Comparison of ENCODE assay signal across 9 mouse cellular contexts in genomic region chr19:45748691-45749242, GRCm38 (mm10). TPM values are rescaled to one million over a fixed set of nuclear protein-coding genes. Genes with fewer than 3 reads are reported as not detected.
DNase-seq lines count a peak whose midpoint lies in the region; ATAC-seq and TF ChIP-seq lines count a peak whose summit lies in the region.
"Had no signal": no experiment of that assay in that cellular context is flagged by ENCODE, and none has a peak within 500 bp of the region (broad histone marks: within the 10 kb centered on the region; RNA-seq: fewer than 3 reads in every experiment).

No protein-coding gene starts in this region.

- H3K36me3 ChIP-seq in heart, embryonic 11.5 days (ENCODE audit: control insufficient read depth, insufficient read depth, low read length) = peaks cover 11% of the 10 kb centered on the region
- H3K36me3 ChIP-seq in liver, embryonic 14.5 days (replicated peaks; ENCODE audit: control insufficient read depth, insufficient read depth, low read depth) = peaks cover 17% of the 10 kb centered on the region

- TF ChIP-seq EP300 in liver, embryonic 14.5 days (IDR thresholded peaks at IDR 0.05; ENCODE audit: low read depth) = no peak

- peak; percentile 31 for DNase-seq in adrenal gland, postnatal 10 days
- no peak for DNase-seq in adrenal gland, adult 2 months
- peak; percentile 21 for DNase-seq in right cerebral cortex, postnatal 14 days
- no peak for DNase-seq in right cerebral cortex, adult 2 months (ENCODE audit: low spot score in 2 of 2)
- DNase-seq in liver, embryonic 14.5 days (ENCODE audit: low read depth in 3 of 3, low spot score in 3 of 3) = no peak
- peak; percentile 20 to 74 for DNase-seq in spleen, postnatal 4 days (ENCODE audit: low spot score in 2 of 2)
- no peak for DNase-seq in right cerebral cortex, postnatal 25 days

- peaks cover 23% of the 10 kb centered on the region for H3K27me3 ChIP-seq in heart, embryonic 11.5 days (ENCODE audit: control insufficient read depth, insufficient read depth, low read length)
- peaks cover 26% of the 10 kb centered on the region for H3K27me3 ChIP-seq in liver, embryonic 14.5 days (ENCODE audit: control insufficient read depth, insufficient read depth, low read length)

- H3K4me3 ChIP-seq in heart, embryonic 11.5 days (ENCODE audit: low read depth, low read length) = peak overlapping the region; percentile 84
- H3K4me3 ChIP-seq in liver, embryonic 14.5 days (ENCODE audit: insufficient read depth in 1 of 2, low read depth in 2 of 2, low read length in 2 of 2) = peak overlapping the region; percentile 73 to 95

- TF ChIP-seq CTCF in liver, embryonic 14.5 days (IDR thresholded peaks at IDR 0.05; ENCODE audit: low read depth) = no peak; the same call in 1 of the 2 replicates

- ATAC-seq in heart, embryonic 11.5 days (replicated peaks; ENCODE audit: insufficient number of reproducible peaks, low FRiP score, low TSS enrichment) = peak; percentile 46; the same call in 1 of the 2 replicates
- ATAC-seq in liver, embryonic 14.5 days (ENCODE audit: insufficient read depth) = peak; percentile 48

- WGBS in heart, embryonic 11.5 days (ENCODE audit: insufficient replicate concordance) = under 1% methylated on average over 32 of the region's 33 CpGs
- under 1% methylated on average over 33 of the region's 33 CpGs for WGBS in liver, embryonic 14.5 days (ENCODE audit: insufficient replicate concordance)

- H3K27ac ChIP-seq in heart, embryonic 11.5 days (ENCODE audit: low read depth, low read length) = 0 out of 2 replicates have a peak overlapping the region, but pooled peaks have one; percentile 54
- H3K27ac ChIP-seq in liver, embryonic 14.5 days = no peak overlapping the region; the same call in 1 of the 2 replicates

- peak overlapping the region; percentile 84 for H3K9ac ChIP-seq in heart, embryonic 11.5 days (ENCODE audit: low read depth, low read length)
- peak overlapping the region; percentile 82 for H3K9ac ChIP-seq in liver, embryonic 14.5 days (replicated peaks)

- peak overlapping the region; percentile 95 for H3K4me2 ChIP-seq in heart, embryonic 11.5 days
- peak overlapping the region; percentile 95 for H3K4me2 ChIP-seq in liver, embryonic 14.5 days (ENCODE audit: low read depth)

- no peaks in the 10 kb centered on the region for H3K9me3 ChIP-seq in heart, embryonic 11.5 days (replicated peaks; ENCODE audit: control insufficient read depth, low read length)
- H3K9me3 ChIP-seq in liver, embryonic 14.5 days (ENCODE audit: control insufficient read depth, low read length) = no peaks in the 10 kb centered on the region

- H3K4me1 ChIP-seq in heart, embryonic 11.5 days (ENCODE audit: control insufficient read depth, insufficient read depth, low read length) = peaks cover 24% of the 10 kb centered on the region
- H3K4me1 ChIP-seq in liver, embryonic 14.5 days (replicated peaks; ENCODE audit: control insufficient read depth in 2 of 2, insufficient read depth in 2 of 2, low read length in 1 of 2) = peaks cover 0 to 8% of the 10 kb centered on the region in 2 experiments; a peak in 1 of 4 replicates

RNA-seq across cellular contexts. Expression of gene Npm3, which starts 0.6 kb away (rescaled TPM):
- 10 to 100 TPM; 29.0 to 31.5 TPM for total RNA-seq in adrenal gland, postnatal 10 days (2021)
- total RNA-seq in adrenal gland, adult 2 months (2021) = 10 to 100 TPM; 26.1 to 27.6 TPM
- 52.2 and 53.3 TPM in 2 replicates for polyA plus RNA-seq in adrenal gland, adult 2 months (2012; rRNA removed)
- polyA plus RNA-seq in heart, embryonic 11.5 days (2014; fragmentation: Nextera tagmentation; extraction: Ambion mirVana) = 11.4 and 13.6 TPM in 2 replicates
- polyA plus RNA-seq in liver, embryonic 14.5 days (2012; rRNA removed) = 59.0 and 59.7 TPM in 2 replicates
- 10.6 and 11.4 TPM in 2 replicates for polyA plus RNA-seq in liver, embryonic 14.5 days (2014; fragmentation: Nextera tagmentation; extraction: Ambion mirVana)

RNA-seq across cellular contexts. Expression of gene Fgf8, which starts 6.1 kb away (rescaled TPM):
- not detected for total RNA-seq in adrenal gland, postnatal 10 days (2021)
- total RNA-seq in adrenal gland, adult 2 months (2021) = not detected
- polyA plus RNA-seq in adrenal gland, adult 2 months (2012; rRNA removed) = 0.30 TPM in 1 of 2 replicates, not detected in the other
- polyA plus RNA-seq in heart, embryonic 11.5 days (2014; fragmentation: Nextera tagmentation; extraction: Ambion mirVana) = 0.66 and 0.73 TPM in 2 replicates
- 0.08 TPM in 1 of 2 replicates, not detected in the other for polyA plus RNA-seq in liver, embryonic 14.5 days (2012; rRNA removed)
- not detected in 2 replicates for polyA plus RNA-seq in liver, embryonic 14.5 days (2014; fragmentation: Nextera tagmentation; extraction: Ambion mirVana)
- total RNA-seq: left cerebral cortex, postnatal 25 days had no signal

RNA-seq across cellular contexts. Expression of gene Mgea5, which starts 34.9 kb away (rescaled TPM):
- 10 to 100 TPM; 54.7 to 69.3 TPM for total RNA-seq in adrenal gland, postnatal 10 days (2021)
- 10 to 100 TPM; 55.8 to 85.1 TPM for total RNA-seq in adrenal gland, adult 2 months (2021)
- 5.4 and 8.2 TPM in 2 replicates for polyA plus RNA-seq in adrenal gland, adult 2 months (2012; rRNA removed)
- 40.2 and 48.3 TPM in 2 replicates for polyA plus RNA-seq in heart, embryonic 11.5 days (2014; fragmentation: Nextera tagmentation; extraction: Ambion mirVana)
- 17.1 and 25.2 TPM in 2 replicates for polyA plus RNA-seq in liver, embryonic 14.5 days (2012; rRNA removed)
- 15.0 and 16.7 TPM in 2 replicates for polyA plus RNA-seq in liver, embryonic 14.5 days (2014; fragmentation: Nextera tagmentation; extraction: Ambion mirVana)

Comparison
In these comparisons a context has a peak if more than half of its experiments do, and no peak if none do; other contexts are left out.
1. DNase-seq: peak in adrenal gland, postnatal 10 days (single experiment), right cerebral cortex, postnatal 14 days (single experiment) and spleen, postnatal 4 days (2 of 2); none in adrenal gland, adult 2 months (single experiment), right cerebral cortex, adult 2 months (0 of 2), liver, embryonic 14.5 days (0 of 3) and right cerebral cortex, postnatal 25 days (single experiment).